Mouse (Mus musculus): ENCODE data around the gene Gm6685. TPM values are rescaled to one million over a fixed set of nuclear protein-coding genes. Genes with fewer than 3 reads are reported as not detected.

Gm6685 gene
- polyA plus RNA-seq, 1 experiment from 2014 or later: not detected

Other genes with a start within 250 kb of the Gm6685 start
- 2.6 and 3.5 TPM in 2 replicates for gene Ccdc85a, start 244.5 kb upstream of the Gm6685 start, polyA plus RNA-seq (2015; fragmentation: Nextera tagmentation; extraction: Ambion mirVana)